Mouse (Mus musculus) lung, adult 2 months (tissue): ENCODE results near the gene Myh9. TPM values are rescaled to one million over a fixed set of nuclear protein-coding genes. Genes with fewer than 3 reads are reported as not detected.

Source experiments
- DNase-seq: peaks from one replicate; pipeline ENCODE4 v3.0.0; 2022
- H3K4me1 ChIP-seq: fragments of 200-500 bp; 2 replicates; pipeline ENCODE4 v1.6.1; 2011; ENCODE audit warnings: low read length; ENCODE audit not compliant: control insufficient read depth, insufficient read depth
- H3K4me3 ChIP-seq: fragments of 200-500 bp; replicated peaks from 2 replicates; pipeline ENCODE3; 2011; ENCODE audit warnings: low read depth, mild to moderate bottlenecking, control low read depth, low read length; ENCODE audit errors: extremely low read depth
- CTCF ChIP-seq: fragments of 200-500 bp; IDR thresholded peaks from 2 replicates; pipeline ENCODE4 v1.5.1; 2011; ENCODE audit warnings: mild to moderate bottlenecking, low read length, control low read depth; ENCODE audit not compliant: insufficient read depth
- POLR2A ChIP-seq: fragments of 200-500 bp; IDR thresholded peaks from 2 replicates; pipeline ENCODE4 v1.6.1; 2011; ENCODE audit warnings: low read depth, mild to moderate bottlenecking, control low read depth, low read length, borderline replicate concordance; ENCODE audit errors: extremely low read depth
- WGBS: fragments of 180-500 bp; shearing (Covaris S2); methylation state at CpG from one replicate; pipeline ENCODE4 v1.1.7; 2018; 5-methylcytosine and 5-hydroxymethylcytosine counted together
- polyA plus RNA-seq: library from polyadenylated mRNA; depleted of rRNA; stranded (reverse); fragments of >200 nt; gene quantifications from 2 replicates; pipeline ENCODE4 v1.2.3, GENCODE M21; 2012

The Myh9 gene
- polyA plus RNA-seq, 1 experiment: 162 TPM

GRCm38 (mm10) chr15:77794138-77794907 is 47.7 kb downstream of the Myh9 start:
- Histone ChIP-seq H3K4me1 (peaks cover 24% of the 10 kb centered on the region), H3K4me3 (no peak overlapping the region)
- 73% methylated on average over 13 of the region's 13 CpGs for WGBS
- TF ChIP-seq CTCF (no peak), POLR2A (no peak)
- no peak for DNase-seq

GRCm38 (mm10) chr15:77793554-77793953 is 48.4 kb downstream of the Myh9 start:
- TF ChIP-seq POLR2A: no peak
- TF ChIP-seq CTCF: no peak
- DNase-seq: no peak
- Histone ChIP-seq H3K4me1 (peaks cover 18% of the 10 kb centered on the region), H3K4me3 (no peak overlapping the region)
- 73% methylated on average over 7 of the region's 7 CpGs for WGBS

GRCm38 (mm10) chr15:77793094-77793493 is 48.9 kb downstream of the Myh9 start:
- TF ChIP-seq CTCF (no peak), POLR2A (no peak)
- no peak for DNase-seq
- peaks cover 14% of the 10 kb centered on the region for H3K4me1 ChIP-seq
- WGBS: 77% methylated on average over 4 of the region's 4 CpGs
- no peak overlapping the region for H3K4me3 ChIP-seq

GRCm38 (mm10) chr15:77792056-77792455 is 49.9 kb downstream of the Myh9 start:
- Histone ChIP-seq H3K4me1 (peaks cover 6% of the 10 kb centered on the region), H3K4me3 (no peak overlapping the region)
- no peak for DNase-seq
- no peak for TF ChIP-seq CTCF
- no peak for TF ChIP-seq POLR2A
- WGBS: 86% methylated on average over 9 of the region's 9 CpGs

GRCm38 (mm10) chr15:77790656-77791405 is 51.1 kb downstream of the Myh9 start:
- Histone ChIP-seq H3K4me1 (peaks cover 3% of the 10 kb centered on the region; the same call in 1 of the 2 replicates), H3K4me3 (no peak overlapping the region)
- DNase-seq: no peak
- TF ChIP-seq CTCF: no peak
- no peak for TF ChIP-seq POLR2A
- 82% methylated on average over 21 of the region's 21 CpGs for WGBS

GRCm38 (mm10) chr15:77789186-77789585 is 52.8 kb downstream of the Myh9 start:
- WGBS: 45% methylated on average over 3 of the region's 3 CpGs
- no peak overlapping the region for H3K4me3 ChIP-seq
- DNase-seq: no peak
- peaks cover 3% of the 10 kb centered on the region; the same call in 1 of the 2 replicates for H3K4me1 ChIP-seq
- TF ChIP-seq POLR2A: no peak
- TF ChIP-seq CTCF: no peak

- Histone ChIP-seq H3K4me1 (peaks cover 3% of the 10 kb centered on the region; the same call in 1 of the 2 replicates), H3K4me3 (no peak overlapping the region)
- 78% methylated on average over 6 of the region's 6 CpGs for WGBS
- TF ChIP-seq CTCF (no peak), POLR2A (no peak)
- DNase-seq: no peak
Measured at GRCm38 (mm10) chr15:77788356-77788755, 53.6 kb downstream of the Myh9 start.

GRCm38 (mm10) chr15:77785807-77786206 is 56.2 kb downstream of the Myh9 start:
- TF ChIP-seq CTCF (no peak), POLR2A (no peak)
- no peak overlapping the region for H3K4me3 ChIP-seq
- H3K4me1 ChIP-seq: peaks cover 3% of the 10 kb centered on the region; the same call in 1 of the 2 replicates
- no peak for DNase-seq
- WGBS: 73% methylated on average over 1 of the region's 1 CpGs

- H3K4me1 ChIP-seq: peaks cover under 1% of the 10 kb centered on the region; the same call in 1 of the 2 replicates
- 62% methylated on average over 22 of the region's 22 CpGs for WGBS
- TF ChIP-seq POLR2A: no peak
- TF ChIP-seq CTCF: no peak
Measured at GRCm38 (mm10) chr15:77784039-77784824, 57.7 kb downstream of the Myh9 start.

More at GRCm38 (mm10) chr15:77784039-77784824, 57.7 kb downstream of the Myh9 start:
- DNase-seq: no peak
- H3K4me3 ChIP-seq: no peak overlapping the region
